Mouse (Mus musculus): ENCODE measurements around the gene Coro2a. TPM values are rescaled to one million over a fixed set of nuclear protein-coding genes. Genes with fewer than 3 reads are reported as not detected.
A peak's percentile ranks its signal among the peaks of the same experiment; 100 is the strongest.

Coro2a gene
- polyA plus RNA-seq, 1 experiment: 312 TPM

DNA sequence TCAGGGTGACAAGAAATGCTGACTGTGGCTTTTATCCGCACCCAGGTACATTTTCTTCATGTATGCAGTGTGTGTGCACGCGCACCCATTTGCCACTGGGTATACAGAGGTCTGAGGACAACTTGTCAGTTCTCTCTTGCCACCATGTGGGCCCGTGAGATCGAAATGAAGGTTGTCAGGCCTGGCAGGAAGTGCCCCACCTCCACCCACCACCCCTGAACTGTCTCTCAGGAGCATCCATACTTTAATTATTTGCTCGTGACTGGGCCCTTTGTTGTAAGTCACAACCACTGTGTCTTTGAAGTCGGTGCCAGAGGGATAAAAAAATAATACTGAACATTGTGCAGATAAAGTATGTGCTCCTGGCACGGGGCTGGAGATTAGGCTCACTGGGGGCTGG is 51.6 kb downstream of the Coro2a start:
- Histone ChIP-seq H3K27me3 (ENCODE audit: control insufficient read depth, insufficient read depth, low read length) (no peaks in the 10 kb centered on the region), H3K36me3 (ENCODE audit: control insufficient read depth, insufficient read depth, low read length) (peaks cover 65% of the 10 kb centered on the region), H3K4me1 (ENCODE audit: control insufficient read depth, insufficient read depth, insufficient read length, low read length) (peaks cover 32% of the 10 kb centered on the region), H3K27ac (ENCODE audit: insufficient read depth, low read depth, low read length) (no peak overlapping the region), H3K4me3 (ENCODE audit: low read depth, low read length) (no peak overlapping the region)
- WGBS: 46% methylated on average over 8 of the region's 8 CpGs
- TF ChIP-seq POLR2A (IDR thresholded peaks at IDR 0.05; ENCODE audit: low read depth, low read length) (no peak), CTCF (IDR thresholded peaks at IDR 0.05; ENCODE audit: extremely low read depth, insufficient read length, insufficient replicate concordance, low read depth, low read length) (no peak)

DNA sequence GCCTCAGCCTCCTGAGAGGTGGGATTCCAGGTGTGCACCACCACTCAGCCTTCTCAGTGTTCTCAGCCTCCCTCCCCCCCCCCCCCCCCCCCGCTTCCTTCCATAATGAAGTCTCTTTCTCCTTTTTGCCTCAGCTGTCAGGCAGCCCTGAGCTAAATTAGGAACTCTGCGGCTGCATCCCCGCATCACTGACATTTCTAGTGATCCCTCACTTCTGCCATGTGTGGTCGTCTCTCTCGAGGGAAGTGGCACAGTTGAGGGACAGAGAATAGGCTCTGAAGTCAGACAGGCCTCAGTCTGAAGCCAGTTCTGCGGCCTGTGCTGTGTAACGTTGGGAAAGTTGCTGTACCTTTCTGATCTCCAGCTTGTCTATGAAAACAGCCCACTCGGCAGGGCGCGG is 52.0 kb downstream of the Coro2a start:
- WGBS: 87% methylated on average over 9 of the region's 10 CpGs
- no peak for TF ChIP-seq POLR2A (IDR thresholded peaks at IDR 0.05; ENCODE audit: low read depth, low read length)
- no peak for TF ChIP-seq CTCF (IDR thresholded peaks at IDR 0.05; ENCODE audit: extremely low read depth, insufficient read length, insufficient replicate concordance, low read depth, low read length)
- no peaks in the 10 kb centered on the region for H3K27me3 ChIP-seq (ENCODE audit: control insufficient read depth, insufficient read depth, low read length)
- H3K4me3 ChIP-seq (ENCODE audit: low read depth, low read length): no peak overlapping the region
- H3K36me3 ChIP-seq (ENCODE audit: control insufficient read depth, insufficient read depth, low read length): peaks cover 69% of the 10 kb centered on the region
- H3K4me1 ChIP-seq (ENCODE audit: control insufficient read depth, insufficient read depth, insufficient read length, low read length): peaks cover 32% of the 10 kb centered on the region
- no peak overlapping the region for H3K27ac ChIP-seq (ENCODE audit: insufficient read depth, low read depth, low read length)

DNA sequence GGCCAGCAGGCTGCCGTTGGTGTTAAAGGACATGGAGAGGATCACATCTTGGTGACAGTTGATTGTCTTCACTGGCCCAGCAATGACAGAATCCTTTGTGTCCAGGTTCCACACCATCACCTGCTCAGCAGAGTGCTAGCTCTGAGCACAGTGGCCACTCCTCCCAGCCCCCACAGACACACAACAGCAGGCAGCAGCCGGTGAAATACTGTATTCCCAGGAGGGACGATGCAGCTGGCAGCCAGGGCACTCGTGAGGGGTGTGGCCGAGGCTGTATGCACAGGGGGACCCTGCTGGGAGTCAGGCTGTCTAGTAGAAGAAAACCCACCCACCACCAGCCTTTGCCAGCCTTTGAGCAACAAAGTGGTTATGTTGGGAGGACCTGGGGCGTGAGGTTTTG is 55.3 kb downstream of the Coro2a start:
- Histone ChIP-seq H3K27ac (ENCODE audit: insufficient read depth, low read depth, low read length) (0 out of 2 replicates have a peak overlapping the region, but pooled peaks have one; percentile 1), H3K36me3 (ENCODE audit: control insufficient read depth, insufficient read depth, low read length) (peaks cover 89% of the 10 kb centered on the region), H3K27me3 (ENCODE audit: control insufficient read depth, insufficient read depth, low read length) (no peaks in the 10 kb centered on the region), H3K4me1 (ENCODE audit: control insufficient read depth, insufficient read depth, insufficient read length, low read length) (peaks cover 16% of the 10 kb centered on the region), H3K4me3 (ENCODE audit: low read depth, low read length) (no peak overlapping the region)
- no peak for TF ChIP-seq CTCF (IDR thresholded peaks at IDR 0.05; ENCODE audit: extremely low read depth, insufficient read length, insufficient replicate concordance, low read depth, low read length)
- TF ChIP-seq POLR2A (IDR thresholded peaks at IDR 0.05; ENCODE audit: low read depth, low read length): no peak
- WGBS: 66% methylated on average over 6 of the region's 6 CpGs

DNA sequence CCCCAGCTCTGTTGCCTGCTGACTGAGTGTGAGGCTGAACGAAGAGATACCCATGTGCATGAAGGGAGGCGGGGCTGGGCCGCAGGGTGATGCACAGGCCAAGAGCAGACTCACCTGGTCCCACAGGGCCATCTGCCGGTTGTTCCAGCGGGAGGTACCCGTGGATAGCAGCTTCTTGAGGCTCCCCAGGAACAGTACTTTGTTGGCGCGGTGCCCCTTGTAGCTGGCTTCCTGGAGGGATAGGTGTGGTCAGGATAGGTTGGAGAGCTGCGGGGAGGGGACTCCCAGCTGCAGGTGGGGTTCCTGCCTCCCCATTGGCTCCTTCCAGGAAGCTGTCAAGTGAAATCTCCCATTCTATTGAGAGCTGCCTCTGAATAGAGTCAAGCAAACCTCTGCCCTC is 56.5 kb downstream of the Coro2a start:
- TF ChIP-seq CTCF (IDR thresholded peaks at IDR 0.05; ENCODE audit: extremely low read depth, insufficient read length, insufficient replicate concordance, low read depth, low read length) (peak; percentile 38; the same call in 1 of the 2 replicates), POLR2A (IDR thresholded peaks at IDR 0.05; ENCODE audit: low read depth, low read length) (no peak)
- Histone ChIP-seq H3K27ac (ENCODE audit: insufficient read depth, low read depth, low read length) (no peak overlapping the region), H3K36me3 (ENCODE audit: control insufficient read depth, insufficient read depth, low read length) (peaks cover 87% of the 10 kb centered on the region), H3K4me3 (ENCODE audit: low read depth, low read length) (no peak overlapping the region), H3K27me3 (ENCODE audit: control insufficient read depth, insufficient read depth, low read length) (no peaks in the 10 kb centered on the region), H3K4me1 (ENCODE audit: control insufficient read depth, insufficient read depth, insufficient read length, low read length) (peaks cover 16% of the 10 kb centered on the region)
- WGBS: 14% methylated on average over 9 of the region's 9 CpGs

DNA sequence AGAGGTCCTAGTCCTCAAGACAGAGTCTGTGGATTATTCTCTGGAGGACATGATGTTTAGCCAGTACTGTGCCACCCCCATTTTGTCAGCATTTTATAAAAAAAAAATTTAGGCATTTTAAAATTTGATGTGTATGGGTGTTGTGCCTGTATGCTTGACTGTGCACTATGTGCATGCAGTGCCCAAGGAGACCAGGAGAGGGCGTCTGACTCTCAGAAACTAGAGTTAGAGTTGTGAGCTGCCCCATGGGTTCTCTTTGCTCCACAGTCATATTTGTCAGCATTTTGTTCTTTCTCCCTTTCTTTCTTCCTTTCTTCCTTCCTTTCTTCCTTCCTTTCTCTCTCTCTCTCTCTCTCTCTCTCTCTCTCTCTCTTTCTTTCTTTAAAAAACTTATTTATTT is 57.7 kb downstream of the Coro2a start:
- Histone ChIP-seq H3K27ac (ENCODE audit: insufficient read depth, low read depth, low read length) (no peak overlapping the region), H3K4me3 (ENCODE audit: low read depth, low read length) (no peak overlapping the region), H3K27me3 (ENCODE audit: control insufficient read depth, insufficient read depth, low read length) (no peaks in the 10 kb centered on the region), H3K4me1 (ENCODE audit: control insufficient read depth, insufficient read depth, insufficient read length, low read length) (peaks cover 16% of the 10 kb centered on the region), H3K36me3 (ENCODE audit: control insufficient read depth, insufficient read depth, low read length) (peaks cover 86% of the 10 kb centered on the region)
- WGBS: 53% methylated on average over 1 of the region's 1 CpGs
- TF ChIP-seq CTCF (IDR thresholded peaks at IDR 0.05; ENCODE audit: extremely low read depth, insufficient read length, insufficient replicate concordance, low read depth, low read length): peak; percentile 56; the same call in 1 of the 2 replicates
- no peak for TF ChIP-seq POLR2A (IDR thresholded peaks at IDR 0.05; ENCODE audit: low read depth, low read length)

DNA sequence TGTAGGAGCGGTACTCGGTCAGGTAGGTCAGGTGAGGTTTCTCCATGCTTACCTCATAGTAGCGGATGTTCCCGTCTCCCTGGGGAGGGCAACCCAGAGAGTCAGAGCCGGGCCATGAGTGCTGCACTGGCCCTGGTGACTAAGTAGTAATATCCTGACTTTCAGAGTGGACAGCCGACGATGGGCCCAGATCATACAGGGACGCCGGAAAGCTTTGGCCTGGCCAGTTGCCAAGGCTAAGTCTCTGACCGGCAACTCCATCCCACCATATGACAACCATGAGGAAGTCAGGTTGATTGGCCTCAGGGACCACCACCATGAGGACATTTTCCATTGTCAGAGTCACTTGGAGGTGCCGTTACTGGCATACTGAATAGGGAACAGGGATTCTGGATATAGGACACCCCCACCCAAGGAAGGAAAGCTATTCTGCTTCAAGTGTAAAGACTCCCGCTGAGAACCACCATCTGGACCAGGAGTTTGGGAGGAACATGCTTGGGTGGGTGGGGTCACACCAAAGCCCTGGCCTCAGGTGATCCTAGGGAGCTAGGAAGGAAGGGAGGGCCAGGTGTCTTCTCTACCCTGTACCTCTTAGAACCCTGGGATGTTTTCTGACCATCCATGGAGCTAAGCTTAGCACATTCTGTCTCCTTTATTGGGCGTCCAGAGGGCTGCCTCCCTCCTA is 58.5 kb downstream of the Coro2a start:
- H3K4me1 ChIP-seq (ENCODE audit: control insufficient read depth, insufficient read depth, insufficient read length, low read length): peaks cover 12% of the 10 kb centered on the region
- H3K36me3 ChIP-seq (ENCODE audit: control insufficient read depth, insufficient read depth, low read length): peaks cover 86% of the 10 kb centered on the region
- H3K27me3 ChIP-seq (ENCODE audit: control insufficient read depth, insufficient read depth, low read length): no peaks in the 10 kb centered on the region
- WGBS: 90% methylated on average over 13 of the region's 13 CpGs
- H3K4me3 ChIP-seq (ENCODE audit: low read depth, low read length): no peak overlapping the region
- H3K27ac ChIP-seq (ENCODE audit: insufficient read depth, low read depth, low read length): no peak overlapping the region
- no peak for TF ChIP-seq POLR2A (IDR thresholded peaks at IDR 0.05; ENCODE audit: low read depth, low read length)
- no peak for TF ChIP-seq CTCF (IDR thresholded peaks at IDR 0.05; ENCODE audit: extremely low read depth, insufficient read length, insufficient replicate concordance, low read depth, low read length)

DNA sequence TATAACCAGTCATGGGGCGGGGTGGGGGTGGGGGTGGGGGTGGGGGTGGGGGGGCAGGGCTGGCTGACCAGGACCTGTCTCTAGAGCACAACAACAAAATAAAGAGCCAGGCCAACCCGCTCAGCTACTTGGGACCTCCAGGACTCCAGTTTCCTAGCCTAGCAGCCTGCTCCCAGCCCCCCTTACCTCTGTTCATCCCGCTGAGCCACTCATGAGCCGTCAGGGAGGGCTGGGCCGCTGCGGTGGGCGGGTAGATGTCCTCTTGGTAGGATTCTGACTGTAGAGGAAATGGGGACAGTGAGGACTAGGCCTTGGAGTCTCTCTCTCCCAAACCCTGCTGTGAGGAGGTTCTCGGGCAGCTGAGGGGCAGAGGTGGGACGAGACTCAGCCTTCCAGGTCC is 60.3 kb downstream of the Coro2a start:
- TF ChIP-seq POLR2A (IDR thresholded peaks at IDR 0.05; ENCODE audit: low read depth, low read length): no peak
- no peak for TF ChIP-seq CTCF (IDR thresholded peaks at IDR 0.05; ENCODE audit: extremely low read depth, insufficient read length, insufficient replicate concordance, low read depth, low read length)
- no peak overlapping the region for H3K27ac ChIP-seq (ENCODE audit: insufficient read depth, low read depth, low read length)
- WGBS: 82% methylated on average over 9 of the region's 9 CpGs
- no peak overlapping the region for H3K4me3 ChIP-seq (ENCODE audit: low read depth, low read length)
- H3K36me3 ChIP-seq (ENCODE audit: control insufficient read depth, insufficient read depth, low read length): peaks cover 84% of the 10 kb centered on the region
- peaks cover 8% of the 10 kb centered on the region for H3K4me1 ChIP-seq (ENCODE audit: control insufficient read depth, insufficient read depth, insufficient read length, low read length)
- no peaks in the 10 kb centered on the region for H3K27me3 ChIP-seq (ENCODE audit: control insufficient read depth, insufficient read depth, low read length)

Measured in small intestine, adult 2 months (tissue).